Mouse (Mus musculus) hematopoietic stem cell, adult 5-6 weeks (primary cell): ENCODE measurements around the gene Gria3. TPM values are rescaled to one million over a fixed set of nuclear protein-coding genes. Genes with fewer than 3 reads are reported as not detected.

ENCODE experiments used
- ATAC-seq, 2 experiments: fragments of 125-278 bp in 1 of 2; replicated peaks in 1 of 2; 2 replicates each; pipeline ENCODE4 v1.8.0; 2016 to 2017; ENCODE audit warnings: inconsistent platforms in 2 of 2, mild to moderate bottlenecking in 2 of 2, moderate number of reproducible peaks in 2 of 2, low read depth in 1 of 2, moderate TSS enrichment in 1 of 2; ENCODE audit not compliant: low FRiP score in 2 of 2, poor library complexity in 2 of 2, severe bottlenecking in 2 of 2, insufficient read depth in 1 of 2, low TSS enrichment in 1 of 2
- total RNA-seq: library from RNA; stranded (forward); fragments of 172-1452, 232-1000 nt; gene quantifications from 2 replicates; pipeline ENCODE4 v1.2.3, GENCODE M21; 2017

Gria3 gene
- 24.2 and 27.4 TPM in 2 replicates for total RNA-seq

DNA sequence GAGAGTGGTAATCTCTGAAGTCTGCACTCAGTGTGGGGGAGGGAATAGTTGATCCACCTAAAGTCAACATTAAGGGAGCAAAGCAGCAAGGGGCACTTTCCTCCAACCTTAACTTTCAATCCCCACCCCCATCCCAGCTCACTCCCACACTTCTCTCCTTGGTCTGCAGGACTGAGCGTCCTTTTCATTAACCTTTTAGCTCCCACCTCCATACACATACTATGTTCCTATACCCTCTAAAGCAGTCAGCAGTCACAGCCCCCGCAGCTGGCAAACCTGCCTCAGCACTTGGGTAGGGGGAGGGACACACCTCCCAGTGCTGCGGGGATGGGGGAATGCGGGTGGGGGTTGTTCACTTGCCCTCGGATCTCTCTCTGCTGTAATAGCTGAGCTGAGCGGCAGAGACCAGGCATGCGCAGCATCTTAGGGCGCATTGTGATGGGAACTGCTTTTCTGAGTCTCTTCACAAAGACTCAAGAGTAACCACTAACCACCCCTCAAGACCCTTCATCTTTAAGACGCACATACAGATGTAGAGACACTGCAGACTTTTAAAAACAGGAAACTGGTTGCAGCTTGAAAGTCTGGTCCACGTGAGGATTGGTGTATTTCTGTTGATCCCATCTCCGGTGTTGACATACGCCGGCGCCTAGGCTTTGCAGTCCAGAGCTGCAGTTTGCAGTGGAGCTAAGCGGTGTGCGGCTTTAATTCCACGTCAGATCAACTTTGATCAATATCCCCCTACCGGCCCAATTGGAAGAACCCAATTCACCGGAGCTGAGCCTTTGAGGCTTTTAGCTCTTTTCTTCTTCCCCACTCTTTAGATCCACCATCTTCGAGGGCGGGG is at the start of gene Gria3:
TSS of gene Gria3 (plus strand) at position 797 of the 847 bp plus-strand sequence.
- peak; percentile 57 to 68; a peak in 3 of 4 replicates for ATAC-seq

DNA sequence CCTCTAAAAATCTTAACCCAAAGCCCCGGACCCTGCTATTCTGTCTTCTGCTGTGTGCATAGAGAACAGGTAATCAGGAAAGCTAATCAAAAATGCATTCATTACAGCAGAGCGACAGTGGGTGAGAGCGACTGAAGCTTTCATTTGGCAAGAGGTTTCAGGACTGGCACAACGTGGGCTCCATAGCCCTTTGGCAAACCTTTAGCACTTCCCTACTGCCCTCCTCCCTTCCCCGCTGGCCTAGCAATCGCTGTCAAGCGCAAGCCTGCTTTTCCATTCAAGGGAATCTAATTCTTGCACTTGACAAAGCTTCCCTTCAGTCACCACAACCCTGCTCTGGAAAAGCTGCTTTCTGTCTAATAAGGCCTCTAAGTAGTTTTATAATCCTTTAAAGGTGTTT is 13.6 kb upstream of the Gria3 start:
- ATAC-seq = no peak

DNA sequence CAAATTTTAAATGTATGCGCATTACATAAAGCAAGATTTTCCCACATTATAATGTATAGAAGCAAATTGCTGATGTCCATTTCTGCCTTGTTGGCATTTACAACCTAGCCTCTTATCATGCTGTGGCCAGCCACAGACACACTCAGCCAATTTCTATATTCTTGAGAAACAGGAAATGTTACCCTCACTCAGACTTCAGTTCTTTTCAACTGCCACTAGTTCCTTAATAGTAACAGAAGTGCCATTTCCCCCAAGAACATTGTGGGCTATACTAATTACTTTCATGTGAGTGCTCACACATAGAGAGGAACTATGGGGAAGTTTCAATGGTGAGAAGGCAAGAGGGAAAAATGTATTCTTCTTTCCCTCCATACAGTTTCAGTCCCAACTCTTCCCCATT is 11.6 kb upstream of the Gria3 start:
- ATAC-seq = peak; percentile 85 to 87

DNA sequence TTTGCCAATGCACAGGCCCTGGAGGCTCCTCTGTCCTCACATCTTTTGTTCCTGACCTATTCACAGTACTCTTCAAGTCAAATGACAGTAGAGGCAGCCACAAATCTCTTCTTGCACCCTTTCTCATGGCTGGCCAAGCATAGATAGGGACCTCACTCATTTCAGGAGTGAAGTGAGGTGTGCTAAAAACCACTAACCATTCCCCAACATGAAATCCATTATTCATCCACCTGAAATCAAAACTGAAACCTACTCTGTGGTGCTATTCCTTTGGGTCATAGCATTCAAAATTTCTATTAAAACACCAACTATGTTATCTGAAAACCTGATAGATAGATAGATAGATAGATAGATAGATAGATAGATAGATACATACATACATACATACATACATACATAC is 2.2 kb upstream of the Gria3 start:
- no peak for ATAC-seq

DNA sequence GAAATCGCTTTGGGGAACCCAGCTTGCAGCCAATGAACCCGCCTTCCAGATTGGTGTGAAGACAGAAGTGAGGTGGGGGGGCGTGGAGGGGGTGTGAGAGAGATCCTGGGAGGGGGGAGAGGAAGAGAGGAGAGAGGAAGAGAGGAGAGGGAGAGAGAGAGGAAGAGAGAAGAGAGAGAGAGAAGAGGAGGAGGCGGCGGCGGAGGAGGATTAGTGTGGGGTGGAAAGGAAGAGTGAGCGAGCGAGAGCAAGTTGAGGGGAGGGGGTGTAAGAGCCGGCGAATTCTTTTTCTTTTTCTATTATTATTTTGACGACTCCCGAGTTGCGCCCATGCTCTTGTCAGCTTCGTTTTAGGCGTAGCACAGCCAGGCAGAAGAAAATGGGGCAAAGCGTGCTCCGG is 532 bp downstream of the Gria3 start:
- ATAC-seq = no peak

DNA sequence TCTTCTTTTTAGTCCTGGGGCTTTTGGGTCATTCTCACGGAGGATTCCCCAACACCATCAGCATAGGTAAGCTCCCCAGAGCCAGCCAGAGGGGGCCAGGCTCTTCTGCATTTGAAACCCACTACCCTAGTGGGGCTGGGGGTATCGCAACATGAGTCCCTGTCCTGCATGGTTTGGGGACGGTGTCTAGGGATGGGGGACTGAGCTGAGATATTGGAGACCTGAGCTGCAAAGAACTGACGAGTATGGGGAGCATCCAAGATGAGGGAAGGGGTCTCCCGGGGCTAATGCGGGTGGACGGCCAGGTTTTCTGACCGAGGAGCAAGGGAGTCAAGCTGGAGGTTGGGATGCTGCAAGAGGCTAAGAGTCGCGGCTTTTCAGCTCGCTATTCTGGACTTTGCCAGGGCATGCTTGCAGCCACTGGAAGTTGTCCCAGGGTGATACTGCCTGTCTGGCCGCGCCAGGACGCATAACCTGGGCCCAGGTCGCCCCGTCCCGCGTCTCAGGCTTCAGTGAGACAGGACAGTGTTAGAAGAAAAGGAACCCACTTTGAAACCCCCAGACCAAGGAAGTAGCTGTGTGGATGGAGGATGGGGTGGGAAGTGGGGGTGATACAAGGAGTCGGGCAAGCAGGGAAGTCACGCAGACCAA is 1.1 kb downstream of the Gria3 start:
- ATAC-seq = peak; percentile 31 to 37; a peak in 3 of 4 replicates

DNA sequence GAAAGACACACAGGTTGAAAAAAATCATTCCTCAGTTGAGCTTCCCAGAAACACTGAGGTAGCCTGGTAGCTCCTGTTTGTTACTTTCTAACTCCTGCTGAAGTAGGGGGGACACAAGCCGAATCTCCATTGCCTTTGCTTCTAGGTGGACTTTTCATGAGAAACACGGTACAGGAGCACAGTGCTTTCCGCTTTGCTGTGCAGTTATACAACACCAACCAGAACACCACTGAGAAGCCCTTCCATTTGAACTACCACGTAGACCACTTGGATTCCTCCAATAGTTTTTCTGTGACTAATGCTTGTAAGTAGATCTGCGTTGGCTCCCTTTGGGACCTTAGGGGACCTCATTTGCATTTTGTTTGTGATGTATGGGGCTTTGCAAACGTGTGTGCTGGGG is 2.0 kb downstream of the Gria3 start:
- ATAC-seq = no peak

DNA sequence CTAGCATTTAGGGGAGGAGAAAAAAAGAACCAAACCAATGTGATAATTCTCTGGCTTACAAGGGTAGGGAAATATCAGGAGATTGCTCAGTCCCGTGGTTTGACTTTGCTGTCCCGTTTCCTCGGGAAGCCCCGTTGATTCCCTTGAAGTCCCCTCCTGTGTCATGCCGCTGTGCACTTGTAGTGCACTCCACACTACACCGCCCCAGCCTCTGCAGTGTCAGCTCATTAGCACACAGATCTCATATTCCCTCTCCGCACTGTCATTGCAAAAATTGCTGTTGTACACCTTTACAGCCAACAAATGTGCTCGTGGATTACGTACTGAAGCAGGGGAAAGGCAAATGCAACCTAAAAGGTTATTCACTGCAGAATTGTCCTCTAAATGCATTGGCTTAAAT is 5.6 kb downstream of the Gria3 start:
- ATAC-seq = no peak

DNA sequence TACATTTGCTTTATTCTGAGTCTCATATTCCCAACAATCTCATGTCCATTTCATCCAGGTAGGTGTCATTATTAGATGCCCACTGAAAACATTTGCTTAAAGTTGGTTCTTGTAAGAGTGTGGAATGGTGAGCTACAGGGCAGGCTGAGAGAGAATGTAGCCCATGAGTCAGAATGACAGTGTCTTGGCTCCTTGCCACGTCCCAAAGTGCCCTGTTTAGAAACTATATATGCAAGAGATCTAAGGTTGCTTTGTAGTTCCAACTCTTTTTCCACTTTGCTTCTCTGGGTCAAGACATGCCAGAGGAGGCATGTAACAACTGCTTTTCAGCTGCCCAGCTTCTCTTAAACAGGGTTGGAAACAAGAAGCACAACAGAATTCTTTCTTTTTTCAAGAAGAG is 9.1 kb downstream of the Gria3 start:
- no peak for ATAC-seq

DNA sequence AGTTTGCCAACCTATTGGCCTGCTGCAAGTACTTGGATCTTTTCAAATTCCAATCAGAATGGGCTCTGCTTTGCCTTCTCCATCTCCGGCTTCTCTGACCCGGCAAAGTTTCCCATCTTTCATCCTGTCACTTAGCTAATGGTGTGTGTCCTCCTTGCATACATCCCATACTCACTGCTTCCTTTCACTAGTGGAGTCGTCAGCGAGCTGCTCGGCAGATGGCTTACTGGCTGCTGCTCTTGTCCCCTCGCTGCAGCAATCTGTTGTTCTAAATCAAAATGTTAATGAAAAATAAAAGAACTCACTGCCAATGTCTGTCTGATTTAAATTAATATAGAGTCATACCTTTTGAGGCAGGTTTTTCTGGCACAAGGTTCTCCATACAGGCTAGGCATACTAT is 25.0 kb downstream of the Gria3 start:
- ATAC-seq = no peak

DNA sequence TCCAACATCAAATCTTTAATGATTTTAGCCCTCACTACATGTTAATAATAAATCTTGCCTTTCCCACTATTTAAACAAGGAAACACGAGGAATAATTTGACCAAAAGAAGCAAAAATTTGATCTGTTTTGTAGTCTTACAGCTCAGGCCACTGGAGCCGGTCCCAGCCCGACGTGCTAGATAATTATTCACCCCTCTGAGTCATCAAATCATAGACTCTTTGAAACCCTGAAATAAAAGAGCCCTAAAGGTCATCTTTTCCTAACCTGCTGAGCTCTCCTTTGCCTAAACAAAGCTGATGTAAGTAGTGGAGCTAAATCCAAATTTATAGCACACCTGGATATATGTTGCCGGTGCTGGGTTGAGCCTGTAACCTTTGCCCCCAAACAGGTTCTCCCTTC is 27.4 kb downstream of the Gria3 start:
- ATAC-seq = no peak

DNA sequence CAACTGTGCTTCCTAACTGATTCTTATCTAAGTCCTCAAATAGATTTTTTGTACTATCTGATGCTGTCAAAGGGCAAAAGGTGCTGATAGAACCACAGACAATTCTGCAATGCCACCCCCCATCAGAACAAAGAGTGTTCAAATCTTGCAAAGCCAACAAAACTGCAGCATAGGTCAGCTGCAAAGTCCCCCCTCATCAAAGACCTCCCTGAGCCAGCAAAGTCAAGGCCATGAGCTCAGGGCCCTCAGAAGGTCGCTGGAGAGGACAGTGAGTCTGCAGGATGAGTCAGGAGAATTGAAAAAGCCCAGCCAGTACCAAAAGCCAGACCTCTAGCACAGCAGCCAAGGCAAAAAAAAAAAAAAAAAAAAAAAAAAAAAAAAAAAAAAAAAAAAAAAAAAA is 34.9 kb downstream of the Gria3 start:
- ATAC-seq = no peak

DNA sequence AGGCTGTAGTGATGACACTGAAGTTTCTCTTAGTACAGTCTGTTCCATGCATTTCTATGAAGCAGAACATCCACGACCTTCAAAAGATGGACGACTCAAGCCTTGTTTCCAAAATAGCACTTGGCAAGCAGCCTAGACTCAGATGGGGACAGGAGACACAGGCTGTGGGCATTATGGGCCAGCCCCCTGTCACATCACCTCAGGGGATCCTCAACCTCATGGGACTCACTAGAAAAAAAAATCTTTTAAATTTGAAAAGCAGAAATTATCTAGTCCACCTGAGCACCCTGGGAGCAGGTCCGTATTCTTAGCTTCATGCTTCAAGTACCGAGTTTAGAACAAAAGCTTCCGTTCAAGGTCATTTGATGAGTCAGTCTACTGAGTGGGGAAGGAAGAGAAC is 38.2 kb downstream of the Gria3 start:
- ATAC-seq = no peak

DNA sequence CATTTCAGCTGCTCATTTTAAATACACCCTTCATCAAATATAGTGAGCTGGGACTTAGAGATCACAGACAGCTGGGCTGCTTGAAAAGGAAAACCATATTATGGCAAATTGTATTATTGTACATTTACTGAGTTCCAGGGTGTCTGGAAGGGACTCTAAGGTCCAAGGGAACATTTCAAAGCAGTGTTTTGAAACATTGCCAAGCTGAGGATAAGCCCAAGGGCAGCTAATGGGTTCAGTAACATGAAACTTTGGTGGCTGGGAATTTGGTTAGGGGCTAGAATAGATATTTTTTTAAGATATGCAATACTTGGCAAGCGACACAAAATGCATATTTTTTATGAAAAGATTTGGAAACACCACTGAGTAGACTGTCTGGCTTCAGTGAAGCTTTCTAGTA is 48.2 kb downstream of the Gria3 start:
- ATAC-seq = no peak

DNA sequence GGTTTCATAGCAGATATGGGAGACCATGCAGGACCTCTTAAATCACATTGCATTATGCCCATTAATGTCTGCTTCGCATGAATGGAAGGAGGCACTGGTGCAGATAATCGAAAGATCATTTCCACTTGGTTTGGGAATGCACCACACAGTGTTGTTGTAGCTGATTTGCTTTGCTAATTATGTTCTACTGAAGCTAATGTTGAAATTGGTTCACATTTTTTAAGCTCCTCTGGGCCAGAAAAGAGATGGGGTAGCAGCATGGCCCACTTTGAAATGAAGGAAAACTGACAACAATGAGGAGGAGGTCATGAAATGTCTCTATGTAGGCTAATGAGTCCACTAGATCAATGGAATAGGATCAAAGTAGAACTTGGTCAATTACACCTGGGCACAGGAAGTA is 76.8 kb downstream of the Gria3 start:
- no peak for ATAC-seq

DNA sequence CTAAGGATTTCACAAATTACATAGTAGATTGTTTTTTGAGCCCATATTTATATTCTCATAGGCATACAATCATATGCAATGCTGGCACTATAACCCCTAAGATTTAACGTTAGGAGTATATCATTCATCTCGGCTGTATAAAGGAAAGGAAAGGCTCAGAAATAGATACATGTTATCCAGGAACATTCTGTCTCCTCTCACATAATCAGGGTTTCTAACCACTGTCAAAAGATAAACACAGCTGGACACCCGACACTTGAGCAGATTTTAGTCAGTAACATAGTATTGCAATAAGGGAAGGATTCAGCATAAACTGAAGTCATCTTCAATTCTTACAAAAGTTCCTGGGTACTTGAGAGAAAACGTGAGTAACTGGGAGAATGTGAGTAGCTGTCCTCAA is 95.9 kb downstream of the Gria3 start:
- ATAC-seq = no peak

DNA sequence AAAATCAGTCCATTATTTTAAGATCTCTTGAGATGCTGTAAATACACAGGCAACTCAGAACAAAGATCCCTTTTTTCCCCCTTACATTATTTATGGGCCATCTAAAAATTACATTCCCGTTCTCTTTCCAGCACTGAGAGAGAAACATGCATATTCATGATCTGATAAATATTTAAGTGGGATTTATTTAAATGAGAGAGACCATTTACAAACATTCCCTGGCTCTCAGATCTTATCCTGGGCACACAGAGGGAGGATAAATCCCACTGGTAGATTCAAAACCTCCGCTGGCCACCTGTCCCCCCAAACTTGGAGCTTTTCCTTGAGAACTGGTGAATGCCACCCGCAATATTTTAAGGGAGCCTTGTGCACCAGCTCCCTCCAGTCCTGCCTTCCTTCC is 104.7 kb downstream of the Gria3 start:
- no peak for ATAC-seq

DNA sequence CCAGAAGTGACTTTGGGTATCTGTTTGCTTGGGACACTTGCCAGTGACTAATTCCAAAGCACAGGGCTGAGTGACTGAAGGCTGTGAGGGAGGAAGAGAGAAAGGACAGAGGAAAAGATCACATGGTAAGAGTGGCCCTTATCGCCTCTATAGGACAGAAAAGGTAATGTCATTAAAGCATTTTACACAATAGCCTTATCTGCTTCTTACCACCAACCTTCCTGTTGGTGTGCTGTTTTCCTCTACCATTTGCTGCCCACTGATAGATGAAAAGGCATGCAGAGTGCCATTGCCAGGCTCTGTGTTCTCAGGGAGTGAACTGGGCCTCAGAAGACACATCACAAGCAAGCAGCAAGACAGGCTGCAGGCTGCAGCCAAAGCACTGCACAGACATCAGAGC is 107.3 kb downstream of the Gria3 start:
- peak; percentile 53 to 60 for ATAC-seq

DNA sequence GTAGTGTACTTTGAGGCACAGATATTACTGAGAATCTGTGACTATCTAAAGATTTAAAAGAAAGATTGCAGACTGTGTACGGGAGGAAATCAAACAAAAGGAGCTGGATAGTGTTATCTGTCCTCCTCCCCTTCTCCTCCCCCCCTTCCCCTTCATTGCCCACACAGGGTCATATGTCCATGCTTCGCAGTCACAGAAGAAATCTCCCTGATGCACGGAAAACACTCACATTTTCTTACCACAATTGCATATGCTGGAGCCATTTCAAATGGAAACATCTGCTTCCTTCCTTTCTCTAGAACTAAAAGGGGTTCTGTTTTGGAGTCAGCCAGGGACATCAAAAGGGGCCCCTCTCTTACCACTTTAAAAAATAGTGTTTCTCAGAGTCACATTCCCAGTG is 114.3 kb downstream of the Gria3 start:
- ATAC-seq = peak; percentile 93
